Mouse (Mus musculus) embryonic facial prominence, embryonic 13.5 days (tissue): ENCODE results near the gene Ogfrl1. TPM values are rescaled to one million over a fixed set of nuclear protein-coding genes. Genes with fewer than 3 reads are reported as not detected.
"Not testable (repeated sequence)": the region's sequence is repeated elsewhere in the genome, so short reads cannot be mapped to it uniquely, and the experiment has no call there.

Source experiments
- ATAC-seq: fragments of 200-750 bp; cut with Nextera tagmentation; 2 replicates; pipeline ENCODE4 v1.8.0; 2017; ENCODE audit warnings: low read depth; ENCODE audit not compliant: insufficient number of reproducible peaks, insufficient read depth, low FRiP score, low TSS enrichment
- H3K27ac ChIP-seq: fragments of 300-500 bp; sonication (generic); 2 replicates; pipeline ENCODE4 v1.5.1; 2015; ENCODE audit warnings: moderate library complexity, mild to moderate bottlenecking, inconsistent platforms
- H3K27me3 ChIP-seq: fragments of 300-500 bp; sonication (generic); 2 replicates; pipeline ENCODE4 v1.6.1; 2015; ENCODE audit warnings: mild to moderate bottlenecking, inconsistent platforms
- H3K36me3 ChIP-seq: fragments of 300-500 bp; sonication (generic); 2 replicates; pipeline ENCODE4 v1.6.1; 2015; ENCODE audit warnings: mild to moderate bottlenecking, inconsistent platforms
- H3K4me1 ChIP-seq: fragments of 300-500 bp; sonication (generic); 2 replicates; pipeline ENCODE4 v1.6.1; 2015; ENCODE audit warnings: inconsistent platforms
- H3K4me2 ChIP-seq: fragments of 300-500 bp; sonication (generic); 2 replicates; pipeline ENCODE4 v1.6.1; 2015; ENCODE audit warnings: moderate library complexity, mild to moderate bottlenecking, inconsistent platforms
- H3K4me3 ChIP-seq: fragments of 300-500 bp; sonication (generic); 2 replicates; pipeline ENCODE4 v1.5.1; 2015; ENCODE audit warnings: mild to moderate bottlenecking, inconsistent platforms
- H3K9ac ChIP-seq: fragments of 300-500 bp; sonication (generic); 2 replicates; pipeline ENCODE4 v1.6.1; 2015; ENCODE audit warnings: mild to moderate bottlenecking, inconsistent platforms
- H3K9me3 ChIP-seq: fragments of 300-500 bp; sonication (generic); 2 replicates; pipeline ENCODE4 v1.6.1; 2016; ENCODE audit warnings: inconsistent platforms
- WGBS: fragments of 180-500 bp; shearing (Covaris S2); methylation state at CpG from one replicate; pipeline ENCODE4 v1.1.7; 2015; ENCODE audit warnings: mixed read lengths; 5-methylcytosine and 5-hydroxymethylcytosine counted together
- polyA plus RNA-seq: library from polyadenylated mRNA; unstranded; fragments of >200 nt; fragmentation: Nextera tagmentation; extraction: Ambion mirVana; gene quantifications from 2 replicates; pipeline ENCODE4 v1.2.1, GENCODE M21; 2015

The Ogfrl1 gene
- polyA plus RNA-seq = 10.4 and 11.0 TPM in 2 replicates

- no peak within 1 kb of the TSS for H3K4me2 ChIP-seq
- no peak for ATAC-seq
- no peaks in the 10 kb centered on the region for H3K36me3 ChIP-seq
- H3K4me3 ChIP-seq = no peak within 1 kb of the TSS
- H3K9ac ChIP-seq = no peak within 1 kb of the TSS
- no peak within 1 kb of the TSS for H3K27ac ChIP-seq
- WGBS = 83% methylated on average over 4 of the region's 4 CpGs
- H3K9me3 ChIP-seq = no peaks in the 10 kb centered on the region
- H3K27me3 ChIP-seq = no peaks in the 10 kb centered on the region
- no peaks in the 10 kb centered on the region for H3K4me1 ChIP-seq
Observed at GRCm38 (mm10) chr1:23397623-23398022, at the start of gene Ogfrl1. Gene Ogfrl1, minus strand, starts transcription at chr1:23397772.

DNA sequence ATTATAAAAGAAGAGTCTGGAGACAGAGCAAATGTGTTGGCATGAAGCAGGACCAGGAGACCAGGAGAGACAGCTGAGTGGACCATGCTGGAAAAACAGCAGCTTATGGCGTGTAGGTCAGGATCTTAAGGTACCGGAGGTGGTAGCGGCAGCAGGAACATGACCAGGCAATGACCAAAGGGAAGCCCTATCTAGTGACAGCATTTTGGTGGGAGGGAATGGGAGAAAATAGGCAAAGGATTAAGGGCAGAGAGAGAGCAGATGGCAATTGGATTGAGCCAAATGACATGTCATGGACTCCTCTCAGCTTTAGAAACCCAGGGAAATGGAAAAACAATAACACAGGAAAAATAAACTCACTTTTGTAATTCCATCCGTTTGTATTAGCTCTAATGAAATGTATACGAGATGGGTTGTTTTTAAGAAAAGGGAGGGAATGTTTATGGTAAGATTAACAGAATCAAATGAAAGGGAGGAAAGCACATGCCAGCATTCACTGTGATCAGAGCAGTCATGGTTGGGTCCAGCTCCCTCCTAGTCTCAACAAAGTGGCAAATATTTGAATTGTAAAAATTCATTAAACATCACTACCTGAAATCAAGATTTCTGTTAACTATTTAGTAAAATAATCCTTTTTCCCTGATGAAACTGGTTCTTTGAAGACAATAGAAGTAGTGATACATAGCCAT, 48.3 kb upstream of the Ogfrl1 start:
- WGBS = 86% methylated on average over 5 of the region's 5 CpGs
- H3K9ac ChIP-seq = no peak overlapping the region

DNA sequence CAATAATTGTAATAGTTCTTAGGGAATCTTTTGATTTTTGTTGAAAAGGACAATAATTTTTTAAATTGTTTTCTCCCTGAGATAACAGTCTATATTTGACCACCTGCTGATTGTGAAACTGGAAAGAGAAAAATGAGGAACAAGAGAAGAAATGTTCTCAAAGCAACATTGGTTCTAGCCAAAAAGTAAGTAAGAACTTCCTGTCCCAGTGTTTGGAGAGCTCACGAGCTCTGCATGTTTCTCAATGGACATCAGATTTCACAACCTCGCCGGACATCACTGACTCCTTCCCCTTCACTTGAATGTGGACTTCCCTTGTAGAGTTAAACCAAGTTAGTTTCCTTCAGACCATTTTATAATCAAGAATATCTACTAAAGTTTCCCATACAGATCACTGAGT, 36.0 kb upstream of the Ogfrl1 start:
- H3K36me3 ChIP-seq = no peaks in the 10 kb centered on the region
- no peak overlapping the region for H3K4me2 ChIP-seq
- no peak overlapping the region for H3K4me3 ChIP-seq
- H3K9me3 ChIP-seq = no peaks in the 10 kb centered on the region
- H3K4me1 ChIP-seq = no peaks in the 10 kb centered on the region
- no peaks in the 10 kb centered on the region for H3K27me3 ChIP-seq
- no peak overlapping the region for H3K9ac ChIP-seq
- H3K27ac ChIP-seq = no peak overlapping the region
- WGBS = 78% methylated on average over 3 of the region's 3 CpGs
- ATAC-seq = no peak

More for the DNA sequence above, 48.3 kb upstream of the Ogfrl1 start:
- Histone ChIP-seq H3K27ac (no peak overlapping the region), H3K4me2 (no peak overlapping the region), H3K4me1 (no peaks in the 10 kb centered on the region), H3K4me3 (no peak overlapping the region), H3K9me3 (no peaks in the 10 kb centered on the region), H3K36me3 (no peaks in the 10 kb centered on the region), H3K27me3 (no peaks in the 10 kb centered on the region)
- ATAC-seq = no peak

DNA sequence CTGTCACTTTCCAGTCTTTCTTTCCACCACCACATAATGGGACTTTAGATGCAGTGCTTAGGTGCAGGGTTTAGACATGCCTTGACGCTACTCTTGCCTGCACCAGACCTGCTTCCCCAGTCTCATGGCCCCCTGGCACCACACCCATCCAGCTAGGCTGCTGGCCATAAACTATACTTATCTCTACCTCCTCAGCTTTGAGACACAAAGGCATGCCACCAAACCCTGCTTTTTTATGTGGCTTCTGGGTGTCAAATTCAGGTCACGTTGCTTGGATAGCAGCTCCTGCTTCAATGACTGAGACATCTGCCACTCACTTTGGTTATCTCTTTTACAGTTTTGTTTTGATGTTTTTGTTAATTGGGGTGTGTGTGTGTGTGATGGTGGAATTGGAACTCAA, 28.9 kb upstream of the Ogfrl1 start:
- Histone ChIP-seq H3K4me3 (no peak overlapping the region), H3K9ac (no peak overlapping the region), H3K27ac (no peak overlapping the region), H3K9me3 (0 out of 2 replicates have a peak, but pooled peaks cover 5% of the 10 kb centered on the region), H3K4me1 (no peaks in the 10 kb centered on the region), H3K4me2 (no peak overlapping the region), H3K36me3 (no peaks in the 10 kb centered on the region), H3K27me3 (no peaks in the 10 kb centered on the region)
- no peak for ATAC-seq
- 79% methylated on average over 2 of the region's 2 CpGs for WGBS

GRCm38 (mm10) chr1:23418941-23419340, 21.4 kb upstream of the Ogfrl1 start:
- H3K4me1 ChIP-seq = no peaks in the 10 kb centered on the region
- no peak overlapping the region for H3K9ac ChIP-seq
- ATAC-seq = no peak
- H3K9me3 ChIP-seq = no peaks in the 10 kb centered on the region
- no peaks in the 10 kb centered on the region for H3K27me3 ChIP-seq
- no peak overlapping the region for H3K4me2 ChIP-seq
- H3K4me3 ChIP-seq = no peak overlapping the region
- no peak overlapping the region for H3K27ac ChIP-seq
- WGBS = 98% methylated on average over 1 of the region's 1 CpGs
- no peaks in the 10 kb centered on the region for H3K36me3 ChIP-seq

DNA sequence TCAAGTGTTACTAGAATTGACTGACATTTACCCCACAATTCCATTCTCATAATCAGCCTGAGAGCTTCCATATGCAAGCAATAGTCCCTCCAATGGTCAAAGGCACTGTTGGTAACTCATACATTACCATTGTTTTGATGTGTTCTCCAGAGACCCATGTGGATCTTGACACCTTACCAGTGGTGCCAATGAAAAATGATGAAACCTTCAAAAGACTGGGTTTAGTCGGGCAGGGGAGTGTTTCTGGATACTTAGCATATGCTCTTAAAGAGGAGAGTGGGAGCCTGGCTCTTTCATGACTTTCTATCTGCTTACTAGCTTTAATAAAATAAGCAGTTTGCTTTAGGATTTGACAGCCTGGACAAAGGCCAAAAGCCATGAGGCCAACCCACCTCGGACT, 20.5 kb upstream of the Ogfrl1 start:
- H3K4me2 ChIP-seq = no peak overlapping the region
- WGBS = 70% methylated on average over 2 of the region's 2 CpGs
- no peak overlapping the region for H3K9ac ChIP-seq
- ATAC-seq = no peak
- H3K27me3 ChIP-seq = no peaks in the 10 kb centered on the region
- no peaks in the 10 kb centered on the region for H3K4me1 ChIP-seq
- no peaks in the 10 kb centered on the region for H3K9me3 ChIP-seq
- H3K36me3 ChIP-seq = no peaks in the 10 kb centered on the region
- H3K27ac ChIP-seq = no peak overlapping the region
- H3K4me3 ChIP-seq = no peak overlapping the region

- no peak overlapping the region for H3K9ac ChIP-seq
- WGBS = 87% methylated on average over 3 of the region's 3 CpGs
- no peaks in the 10 kb centered on the region for H3K9me3 ChIP-seq
- no peak overlapping the region for H3K27ac ChIP-seq
- H3K4me3 ChIP-seq = no peak overlapping the region
- no peak overlapping the region for H3K4me2 ChIP-seq
- H3K27me3 ChIP-seq = no peaks in the 10 kb centered on the region
- no peak for ATAC-seq
- H3K4me1 ChIP-seq = no peaks in the 10 kb centered on the region
- H3K36me3 ChIP-seq = no peaks in the 10 kb centered on the region
Observed at GRCm38 (mm10) chr1:23417562-23417961, 20.0 kb upstream of the Ogfrl1 start.

DNA sequence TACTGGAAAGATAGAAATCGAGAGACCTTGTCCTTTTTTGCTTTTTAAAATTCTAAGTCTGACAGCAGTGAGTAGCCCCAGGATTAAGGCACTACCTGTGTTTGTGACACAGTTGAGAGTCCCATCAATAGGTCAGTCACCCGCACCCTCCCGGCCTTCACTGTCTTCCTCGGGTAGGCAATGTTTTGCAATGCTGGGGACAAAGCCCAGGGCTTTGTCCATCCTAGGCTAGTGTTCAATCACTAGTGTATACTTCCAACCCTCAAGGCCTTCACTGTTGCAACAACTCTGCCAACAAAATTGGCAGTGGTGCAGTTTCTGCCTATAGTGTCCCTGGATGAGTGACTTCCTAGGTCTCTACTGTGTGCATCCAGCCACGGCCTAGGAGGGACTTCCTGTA, 14.0 kb upstream of the Ogfrl1 start:
- no peak overlapping the region for H3K27ac ChIP-seq
- no peaks in the 10 kb centered on the region for H3K27me3 ChIP-seq
- no peak for ATAC-seq
- H3K4me3 ChIP-seq = no peak overlapping the region
- no peaks in the 10 kb centered on the region for H3K36me3 ChIP-seq
- WGBS = 87% methylated on average over 5 of the region's 5 CpGs
- H3K4me2 ChIP-seq = no peak overlapping the region
- no peaks in the 10 kb centered on the region for H3K4me1 ChIP-seq
- H3K9me3 ChIP-seq = no peaks in the 10 kb centered on the region
- no peak overlapping the region for H3K9ac ChIP-seq

- Histone ChIP-seq H3K36me3 (no peaks in the 10 kb centered on the region), H3K9me3 (no peaks in the 10 kb centered on the region), H3K27ac (no peak overlapping the region), H3K27me3 (no peaks in the 10 kb centered on the region), H3K4me3 (no peak overlapping the region), H3K9ac (no peak overlapping the region), H3K4me1 (no peaks in the 10 kb centered on the region), H3K4me2 (no peak overlapping the region)
- 86% methylated on average over 2 of the region's 2 CpGs for WGBS
- no peak for ATAC-seq
Observed at GRCm38 (mm10) chr1:23409960-23410359, 12.4 kb upstream of the Ogfrl1 start.

DNA sequence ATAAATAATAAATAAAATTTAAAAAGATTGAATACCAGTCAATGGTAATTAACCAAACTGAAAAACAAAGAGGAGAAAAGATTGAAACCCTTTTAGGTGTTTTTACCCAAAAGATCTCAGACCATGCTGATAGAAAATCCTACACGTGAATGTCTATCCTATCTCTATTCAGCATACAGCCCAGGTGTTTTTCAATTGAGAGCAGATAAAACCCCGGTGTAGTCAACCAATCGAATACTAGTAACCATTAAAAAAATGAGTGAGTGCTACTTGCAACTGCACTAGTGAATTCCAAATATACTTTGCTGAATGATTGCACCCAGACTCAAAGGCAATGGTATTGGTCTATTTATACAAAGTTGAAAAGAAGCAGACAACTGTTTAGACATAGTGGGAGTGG, 4.8 kb upstream of the Ogfrl1 start:
- no peak for ATAC-seq
- Histone ChIP-seq H3K9me3 (no peaks in the 10 kb centered on the region), H3K4me3 (no peak overlapping the region), H3K27me3 (no peaks in the 10 kb centered on the region), H3K27ac (no peak overlapping the region), H3K4me2 (no peak overlapping the region), H3K9ac (no peak overlapping the region), H3K4me1 (no peaks in the 10 kb centered on the region), H3K36me3 (no peaks in the 10 kb centered on the region)
- WGBS = 93% methylated on average over 3 of the region's 3 CpGs

- Histone ChIP-seq H3K9ac (no peak overlapping the region), H3K9me3 (no peaks in the 10 kb centered on the region)
- 51% methylated on average over 1 of the region's 1 CpGs for WGBS
Observed at GRCm38 (mm10) chr1:23399552-23399951, 2.0 kb upstream of the Ogfrl1 start.

GRCm38 (mm10) chr1:23394356-23394755, 3.2 kb downstream of the Ogfrl1 start:
- WGBS = 76% methylated on average over 2 of the region's 2 CpGs
- ATAC-seq, H3K4me1 ChIP-seq, H3K27me3 ChIP-seq, H3K36me3 ChIP-seq, H3K9ac ChIP-seq, H3K4me3 ChIP-seq, H3K9me3 ChIP-seq, H3K4me2 ChIP-seq, H3K27ac ChIP-seq: not testable (repeated sequence)

More at GRCm38 (mm10) chr1:23399552-23399951, 2.0 kb upstream of the Ogfrl1 start:
- H3K4me1 ChIP-seq = no peaks in the 10 kb centered on the region
- no peak overlapping the region for H3K27ac ChIP-seq
- no peak overlapping the region for H3K4me2 ChIP-seq
- ATAC-seq = no peak
- no peak overlapping the region for H3K4me3 ChIP-seq
- H3K27me3 ChIP-seq = no peaks in the 10 kb centered on the region
- H3K36me3 ChIP-seq = no peaks in the 10 kb centered on the region
